Mouse (Mus musculus) lung, postnatal 0 days (tissue): ENCODE data around the gene Hils1. TPM values are rescaled to one million over a fixed set of nuclear protein-coding genes. Genes with fewer than 3 reads are reported as not detected.
A peak's percentile ranks its signal among the peaks of the same experiment; 100 is the strongest.

Source experiments
- ATAC-seq: fragments of 200-750 bp; cut with Nextera tagmentation; 2 replicates; pipeline ENCODE4 v1.8.0; 2017; ENCODE audit warnings: moderate library complexity
- DNase-seq: peaks from one replicate; pipeline ENCODE4 v3.0.0-alpha.2; 2016; ENCODE audit warnings: low spot score
- H3K27ac ChIP-seq: fragments of 300-500 bp; sonication (generic); 2 replicates; pipeline ENCODE4 v1.5.1; 2014; ENCODE audit warnings: antibody characterized with exemption, mild to moderate bottlenecking, low read length, mixed read lengths
- H3K27me3 ChIP-seq: fragments of 300-500 bp; sonication (generic); replicated peaks from 2 replicates; pipeline ENCODE4 v1.6.1; 2014; ENCODE audit warnings: low read length, mixed read lengths; ENCODE audit not compliant: insufficient read depth
- H3K36me3 ChIP-seq: fragments of 300-500 bp; sonication (generic); 2 replicates; pipeline ENCODE4 v1.6.1; 2014; ENCODE audit warnings: low read length, mixed read lengths; ENCODE audit not compliant: insufficient read depth
- H3K4me1 ChIP-seq: fragments of 300-500 bp; sonication (generic); 2 replicates; pipeline ENCODE4 v1.6.1; 2014; ENCODE audit warnings: antibody characterized with exemption, low read depth, low read length, mixed read lengths; ENCODE audit not compliant: insufficient read depth
- H3K4me2 ChIP-seq: fragments of 300-500 bp; sonication (generic); replicated peaks from 2 replicates; pipeline ENCODE4 v1.6.1; 2014; ENCODE audit warnings: low read depth, mild to moderate bottlenecking, low read length, moderate library complexity, mixed read lengths
- H3K4me3 ChIP-seq: fragments of 300-500 bp; sonication (generic); 2 replicates; pipeline ENCODE4 v1.5.1; 2014; ENCODE audit warnings: low read depth, low read length
- H3K9ac ChIP-seq: fragments of 300-500 bp; sonication (generic); replicated peaks from 2 replicates; pipeline ENCODE4 v1.6.1; 2014; ENCODE audit warnings: low read depth, mild to moderate bottlenecking
- H3K9me3 ChIP-seq: fragments of 300-500 bp; sonication (generic); 2 replicates; pipeline ENCODE4 v1.6.1; 2016; ENCODE audit warnings: low read length, mixed read lengths
- CTCF ChIP-seq: IDR thresholded peaks from 2 replicates; pipeline ENCODE4 v1.5.1; 2016; ENCODE audit warnings: antibody characterized with exemption, mild to moderate bottlenecking
- EP300 ChIP-seq: IDR thresholded peaks from 2 replicates; pipeline ENCODE4 v1.6.1; 2016; ENCODE audit warnings: antibody characterized with exemption, mild to moderate bottlenecking, control low read depth
- WGBS: fragments of 180-500 bp; shearing (Covaris S2); extraction: QIAGEN DNeasy Blood & Tissue Kit; methylation state at CpG from one replicate; pipeline ENCODE4 v1.1.7; 2014; 5-methylcytosine and 5-hydroxymethylcytosine counted together
- polyA plus RNA-seq: library from polyadenylated mRNA; unstranded; fragments of >200 nt; fragmentation: Nextera tagmentation; extraction: Ambion mirVana; gene quantifications from 2 replicates; pipeline ENCODE4 v1.2.1, GENCODE M21; 2015

Gene Hils1
- polyA plus RNA-seq, 1 experiment from 2014 or later, result not detected

GRCm38 (mm10) chr11:94996101-94996500, 28.7 kb downstream of the Hils1 start:
- DNase-seq (no peak), ATAC-seq (no peak)
- Histone ChIP-seq H3K4me3 (no peak overlapping the region), H3K27ac (no peak overlapping the region), H3K4me1 (peaks cover 30% of the 10 kb centered on the region; the same call in 1 of the 2 replicates), H3K36me3 (peaks cover 22% of the 10 kb centered on the region; the same call in 1 of the 2 replicates), H3K9ac (no peak overlapping the region), H3K9me3 (no peaks in the 10 kb centered on the region), H3K4me2 (peak overlapping the region; percentile 8; the same call in 1 of the 2 replicates), H3K27me3 (no peaks in the 10 kb centered on the region)
- no peak for TF ChIP-seq EP300
- TF ChIP-seq CTCF, result no peak
- WGBS, result 81% methylated on average over 8 of the region's 8 CpGs

- whole genome bisulfite sequencing, result 91% methylated on average over 6 of the region's 6 CpGs
- no peak for ATAC-seq
- no peak overlapping the region for H3K4me2 ChIP-seq
Measured at GRCm38 (mm10) chr11:94996984-94997383, 29.6 kb downstream of the Hils1 start.

GRCm38 (mm10) chr11:94997596-94997995, 30.2 kb downstream of the Hils1 start:
- H3K4me3 ChIP-seq, result no peak overlapping the region
- H3K27ac ChIP-seq, result no peak overlapping the region
- H3K4me2 ChIP-seq, result no peak overlapping the region
- ATAC-seq (no peak), DNase-seq (no peak)
- peaks cover 30% of the 10 kb centered on the region; the same call in 1 of the 2 replicates for H3K4me1 ChIP-seq
- no peaks in the 10 kb centered on the region for H3K27me3 ChIP-seq
- no peak for TF ChIP-seq CTCF
- TF ChIP-seq EP300, result no peak
- no peak overlapping the region for H3K9ac ChIP-seq
- no peaks in the 10 kb centered on the region for H3K9me3 ChIP-seq
- H3K36me3 ChIP-seq, result peaks cover 35% of the 10 kb centered on the region; the same call in 1 of the 2 replicates
- WGBS, result 40% methylated on average over 5 of the region's 5 CpGs

More at GRCm38 (mm10) chr11:94996984-94997383, 29.6 kb downstream of the Hils1 start:
- TF ChIP-seq CTCF (no peak), EP300 (no peak)
- Histone ChIP-seq H3K4me1 (peaks cover 30% of the 10 kb centered on the region; the same call in 1 of the 2 replicates), H3K27ac (no peak overlapping the region), H3K4me3 (no peak overlapping the region), H3K9ac (no peak overlapping the region), H3K9me3 (no peaks in the 10 kb centered on the region), H3K36me3 (peaks cover 29% of the 10 kb centered on the region; the same call in 1 of the 2 replicates), H3K27me3 (no peaks in the 10 kb centered on the region)
- no peak for DNase-seq

GRCm38 (mm10) chr11:94998041-94998531, 30.7 kb downstream of the Hils1 start:
- ATAC-seq, result no peak
- H3K9ac ChIP-seq, result no peak overlapping the region
- DNase-seq, result no peak

GRCm38 (mm10) chr11:95000128-95000527, 32.7 kb downstream of the Hils1 start:
- 75% methylated on average over 8 of the region's 8 CpGs for WGBS
- Histone ChIP-seq H3K9me3 (no peaks in the 10 kb centered on the region), H3K4me1 (peaks cover 7% of the 10 kb centered on the region; the same call in 1 of the 2 replicates), H3K4me2 (no peak overlapping the region), H3K27me3 (no peaks in the 10 kb centered on the region), H3K9ac (no peak overlapping the region), H3K36me3 (peaks cover 49% of the 10 kb centered on the region; the same call in 1 of the 2 replicates), H3K4me3 (no peak overlapping the region), H3K27ac (peak overlapping the region; percentile 15)
- TF ChIP-seq CTCF (no peak), EP300 (no peak)
- DNase-seq (no peak), ATAC-seq (no peak)

More at GRCm38 (mm10) chr11:94998041-94998531, 30.7 kb downstream of the Hils1 start:
- Histone ChIP-seq H3K4me3 (no peak overlapping the region), H3K36me3 (peaks cover 40% of the 10 kb centered on the region; the same call in 1 of the 2 replicates), H3K9me3 (no peaks in the 10 kb centered on the region), H3K4me1 (peaks cover 28% of the 10 kb centered on the region; the same call in 1 of the 2 replicates), H3K27me3 (no peaks in the 10 kb centered on the region), H3K27ac (no peak overlapping the region), H3K4me2 (no peak overlapping the region)
- WGBS, result 68% methylated on average over 16 of the region's 16 CpGs
- TF ChIP-seq CTCF, result no peak
- TF ChIP-seq EP300, result no peak

GRCm38 (mm10) chr11:95000548-95000947, 33.2 kb downstream of the Hils1 start:
- Histone ChIP-seq H3K9me3 (no peaks in the 10 kb centered on the region), H3K4me3 (no peak overlapping the region), H3K9ac (no peak overlapping the region), H3K4me1 (peaks cover 5% of the 10 kb centered on the region; the same call in 1 of the 2 replicates), H3K36me3 (peaks cover 49% of the 10 kb centered on the region; the same call in 1 of the 2 replicates), H3K27me3 (no peaks in the 10 kb centered on the region), H3K27ac (peak overlapping the region; percentile 47), H3K4me2 (no peak overlapping the region; the same call in 1 of the 2 replicates)
- WGBS, result 25% methylated on average over 4 of the region's 4 CpGs
- TF ChIP-seq EP300, result peak; percentile 67; the same call in 1 of the 2 replicates
- TF ChIP-seq CTCF, result no peak
- ATAC-seq, result peak; percentile 62
- DNase-seq, result peak; percentile 46
